Mouse (Mus musculus): ENCODE data around the gene Cryba1.

Cryba1 gene

DNA sequence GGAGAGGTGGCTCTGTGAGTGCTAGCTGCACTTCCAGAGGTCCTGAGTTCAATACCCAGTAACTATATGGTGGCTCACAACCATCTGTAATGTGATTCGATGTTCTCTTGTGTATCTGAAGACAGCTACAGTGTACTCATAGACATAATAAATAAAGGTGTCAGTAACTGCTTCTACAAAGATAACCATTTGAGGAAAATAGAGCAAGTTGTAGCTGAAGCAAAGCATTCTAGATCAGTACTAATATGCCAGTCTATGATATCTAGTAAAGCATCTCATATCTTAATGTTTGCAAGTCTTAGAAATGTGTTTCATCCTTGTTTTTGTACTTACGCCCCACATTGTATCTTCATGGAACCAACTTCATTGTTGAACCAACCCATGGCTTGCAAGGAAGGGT, 6.0 kb downstream of the Cryba1 start:
- no peak for DNase-seq (ENCODE audit: low spot score in 2 of 2)

DNA sequence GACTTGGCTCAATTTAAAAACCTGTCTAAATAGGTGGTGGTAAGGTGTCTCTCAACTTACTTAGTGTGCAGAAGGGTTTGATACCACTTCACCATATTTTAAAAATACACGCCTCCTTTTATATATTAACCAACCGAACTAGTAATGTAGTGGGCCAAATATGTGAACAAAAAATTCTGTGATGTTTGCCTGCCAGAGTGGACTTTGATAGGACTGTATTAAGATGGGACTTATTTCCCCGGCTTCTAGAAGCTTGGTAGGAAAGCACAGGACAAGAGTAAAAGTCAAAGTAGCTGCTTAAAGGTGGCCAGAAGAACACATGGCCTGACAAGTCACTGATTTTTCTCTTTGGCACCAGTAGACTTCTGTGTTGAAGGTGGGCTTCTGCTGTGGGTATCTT, 11.3 kb downstream of the Cryba1 start:
- DNase-seq (ENCODE audit: low spot score in 2 of 2) = no peak

DNA sequence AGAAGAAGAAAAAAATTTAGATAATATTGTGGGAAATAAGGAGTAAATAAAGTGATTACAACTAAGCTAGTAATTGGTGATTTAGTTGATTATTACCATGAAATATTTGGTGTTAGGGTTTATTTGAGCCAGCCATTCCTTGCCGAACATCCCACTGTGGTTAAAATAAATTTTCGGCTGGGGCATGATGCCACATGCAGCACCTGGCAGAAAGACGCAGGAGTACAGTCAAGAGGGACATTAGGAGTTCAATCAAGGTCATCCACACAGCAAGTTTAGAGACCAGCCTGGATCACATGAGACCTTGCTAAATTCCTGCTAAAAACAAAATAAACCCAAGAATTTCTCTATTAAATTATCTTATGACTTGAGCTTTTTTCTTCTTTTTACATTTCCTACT, 16.0 kb downstream of the Cryba1 start:
- no peak for DNase-seq (ENCODE audit: low spot score in 2 of 2)

DNA sequence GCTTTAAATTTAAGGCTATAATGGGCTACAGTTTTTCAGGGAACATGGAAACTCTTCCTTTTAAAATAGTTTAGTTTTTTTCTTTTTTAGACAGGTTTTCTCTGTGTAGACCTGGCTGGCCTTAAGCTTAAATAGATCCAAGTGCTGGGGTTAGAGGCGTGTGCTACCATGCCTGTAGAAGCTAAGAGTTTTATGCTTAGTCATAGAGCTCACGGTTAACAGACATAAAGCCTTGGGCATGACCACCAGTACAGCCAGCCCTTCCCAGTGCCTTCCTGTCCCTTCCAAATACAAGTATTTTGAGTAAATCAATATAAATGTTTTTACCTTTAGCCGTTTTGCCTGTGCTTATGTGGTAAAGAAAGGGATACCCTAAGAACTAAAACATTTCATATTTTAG, 19.2 kb downstream of the Cryba1 start:
- no peak for DNase-seq (ENCODE audit: low spot score in 2 of 2)

DNA sequence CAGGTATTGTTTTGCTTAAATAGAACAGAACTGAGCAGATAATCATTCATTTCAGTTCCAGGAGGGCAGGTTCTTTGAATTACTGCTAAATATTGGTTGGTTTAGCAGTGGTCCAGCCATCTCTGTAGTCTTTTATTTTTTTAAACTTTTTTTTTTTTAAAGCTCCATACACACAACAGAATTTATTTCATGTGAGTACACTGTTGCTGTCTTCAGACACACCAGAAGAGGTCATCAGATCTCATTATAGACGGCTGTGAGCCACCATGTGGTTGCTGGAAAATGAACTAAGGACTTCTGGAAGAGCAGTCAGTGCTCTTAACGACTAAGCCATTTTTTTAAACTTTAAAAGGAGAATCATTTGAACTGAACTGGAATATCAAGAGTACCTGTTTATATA, 27.9 kb downstream of the Cryba1 start:
- DNase-seq (ENCODE audit: low spot score in 2 of 2) = no peak

DNA sequence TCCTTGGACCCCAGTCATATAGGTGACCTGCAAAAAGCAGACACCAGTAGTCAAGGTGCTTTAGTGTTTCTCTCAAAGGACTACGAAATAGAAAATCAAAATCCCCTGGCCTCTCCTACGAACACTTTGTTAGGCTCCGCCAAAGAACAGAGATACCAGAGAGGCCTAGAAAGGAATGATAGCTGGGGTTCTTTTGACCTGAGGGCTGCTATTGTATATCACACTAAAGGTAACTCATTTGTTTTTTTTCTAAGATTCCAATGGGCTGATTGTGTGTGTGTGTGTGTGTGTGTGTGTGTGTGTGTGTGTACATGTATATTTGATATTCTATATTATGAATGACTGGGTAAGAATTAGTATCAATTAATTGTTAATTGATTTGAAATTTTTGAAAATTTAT, 32.1 kb downstream of the Cryba1 start:
- DNase-seq (ENCODE audit: low spot score in 2 of 2) = no peak

DNA sequence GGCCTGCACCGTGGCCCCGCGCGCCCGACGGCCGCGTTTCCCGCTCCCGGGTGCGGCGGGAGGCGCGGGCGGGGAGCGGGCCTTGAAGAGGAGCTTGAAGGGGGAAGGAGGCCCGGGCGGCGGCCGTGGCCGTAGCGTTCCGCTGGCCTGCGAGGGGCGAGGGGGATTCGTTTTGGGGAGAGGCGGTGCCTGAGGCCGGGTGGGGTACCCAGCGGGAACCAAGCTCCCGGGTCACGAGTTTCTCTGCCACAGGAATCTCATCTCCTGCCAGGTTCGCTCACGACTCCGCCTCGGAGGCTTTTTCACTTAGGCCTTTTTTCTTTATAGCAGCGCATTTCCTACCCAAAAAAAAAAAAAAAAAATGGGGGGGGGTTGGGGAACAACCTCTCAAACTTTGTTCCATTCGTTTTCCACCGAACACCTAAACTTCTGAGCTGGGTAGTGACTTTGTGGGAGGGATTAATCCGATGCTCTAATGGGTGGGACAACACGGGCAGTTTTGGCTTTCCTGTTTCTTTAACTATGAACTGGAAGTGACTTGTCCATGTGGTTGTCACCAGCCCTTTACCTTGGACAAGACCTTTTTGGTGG, 37.4 kb downstream of the Cryba1 start:
- DNase-seq (ENCODE audit: low spot score in 2 of 2) = peak in 1 of 2 experiments; percentile 13

DNA sequence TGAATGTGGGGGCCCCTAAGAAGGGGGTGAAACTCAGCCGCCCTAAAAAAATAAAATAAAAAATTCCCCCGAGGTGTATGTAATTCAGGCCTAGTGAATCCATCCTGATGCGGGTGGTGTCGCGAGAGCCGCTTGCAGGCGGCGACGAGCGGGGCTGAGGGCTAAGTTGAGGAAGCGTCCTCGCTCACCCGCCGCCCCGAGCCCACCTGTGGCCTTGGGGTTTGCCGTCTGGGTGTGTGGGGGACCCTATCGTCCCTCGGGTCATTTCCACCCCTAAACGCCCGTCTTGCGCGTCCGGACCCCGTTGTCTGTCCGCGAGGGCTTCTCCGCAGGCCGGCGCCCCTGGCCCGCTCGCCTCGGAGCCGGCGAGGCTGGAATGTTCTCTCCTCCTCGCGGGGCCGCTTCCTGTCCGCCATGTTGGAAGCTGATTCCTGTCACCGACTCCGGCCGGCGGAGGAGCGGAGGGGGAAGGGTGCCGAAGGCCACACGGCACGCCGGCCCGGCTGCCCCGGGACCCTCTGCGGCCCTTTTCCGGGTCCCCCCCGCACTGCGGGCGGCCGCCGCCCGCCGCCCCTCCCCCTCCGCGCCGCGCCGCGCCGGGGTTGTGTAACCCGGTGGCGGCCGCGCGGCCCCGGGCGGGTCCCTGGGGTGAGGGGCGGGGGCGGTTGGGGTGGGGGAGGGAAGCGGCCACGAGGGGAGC, 38.1 kb downstream of the Cryba1 start:
- peak in 1 of 2 experiments; percentile 40 for DNase-seq (ENCODE audit: low spot score in 2 of 2)

DNA sequence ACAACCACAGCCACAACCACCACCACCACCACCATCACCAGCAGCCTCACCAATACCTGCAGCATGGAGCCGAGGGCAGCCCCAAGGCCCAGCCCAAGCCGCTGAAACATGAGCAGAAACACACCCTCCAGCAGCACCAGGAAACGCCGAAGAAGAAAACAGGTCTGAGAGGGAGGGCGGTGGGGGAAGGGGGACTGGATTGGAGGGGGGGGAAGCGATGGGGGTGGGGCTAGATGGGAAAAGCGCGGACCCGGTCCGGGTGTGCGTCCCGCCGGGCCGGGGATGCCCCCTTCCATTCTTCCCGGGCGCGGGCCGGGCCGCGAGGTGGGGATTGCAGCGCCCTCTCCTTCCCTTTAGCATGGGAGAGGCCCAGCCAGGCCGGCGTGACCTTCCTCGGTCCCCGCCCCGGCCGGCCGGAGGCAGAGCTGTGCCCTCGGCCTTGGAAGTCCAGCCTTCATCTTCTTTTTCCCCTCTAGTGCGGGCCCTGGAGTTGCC, 38.7 kb downstream of the Cryba1 start:
- peak in 1 of 2 experiments; percentile 19 for DNase-seq (ENCODE audit: low spot score in 2 of 2)

DNA sequence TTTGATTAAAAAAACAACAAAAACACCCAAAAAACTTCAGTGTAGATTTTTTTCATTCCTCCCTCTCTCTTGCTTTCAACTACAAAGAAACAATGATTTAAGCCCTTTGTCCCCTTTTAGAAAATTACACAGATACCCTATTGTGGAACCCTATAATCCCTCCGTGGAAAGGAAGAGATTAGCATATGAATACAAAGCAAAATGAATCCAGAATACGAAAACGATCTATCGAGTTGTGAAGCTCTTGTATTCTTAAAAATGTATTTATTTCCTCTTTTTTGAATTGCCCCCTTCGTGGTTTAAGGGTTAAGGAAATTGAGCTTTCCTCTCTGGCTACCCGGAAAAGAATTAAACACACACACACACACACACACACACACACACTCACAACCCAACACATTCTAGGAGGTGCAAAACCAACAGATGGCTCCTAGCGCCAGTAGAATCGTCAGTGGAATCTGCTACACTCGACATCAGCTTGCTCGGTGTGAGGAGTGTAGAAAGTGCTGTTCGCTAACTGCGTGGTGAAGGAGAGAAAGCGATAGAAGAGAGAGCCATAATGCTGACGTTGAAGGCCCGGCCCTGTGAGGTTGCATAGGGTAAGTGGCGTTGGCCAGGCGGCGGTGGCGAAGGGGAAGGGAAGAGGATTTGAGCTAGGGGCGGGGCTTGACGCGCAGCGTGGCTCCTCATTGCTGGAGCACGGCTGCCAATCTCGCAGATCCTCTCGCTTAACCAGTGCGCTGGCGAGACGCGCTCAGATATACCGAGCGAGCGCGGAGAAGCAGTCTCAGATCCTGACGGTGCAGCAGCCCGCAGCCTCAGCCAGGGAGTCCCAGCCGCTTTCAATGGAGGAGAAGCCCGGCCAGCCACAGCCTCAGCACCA, 39.5 kb downstream of the Cryba1 start, which contains the start of gene Nufip2:
Nufip2 (plus strand) TSS at position 773 of the 883 bp plus-strand sequence.
- peak; percentile 98 to 100 for DNase-seq (ENCODE audit: low spot score in 2 of 2)

DNA sequence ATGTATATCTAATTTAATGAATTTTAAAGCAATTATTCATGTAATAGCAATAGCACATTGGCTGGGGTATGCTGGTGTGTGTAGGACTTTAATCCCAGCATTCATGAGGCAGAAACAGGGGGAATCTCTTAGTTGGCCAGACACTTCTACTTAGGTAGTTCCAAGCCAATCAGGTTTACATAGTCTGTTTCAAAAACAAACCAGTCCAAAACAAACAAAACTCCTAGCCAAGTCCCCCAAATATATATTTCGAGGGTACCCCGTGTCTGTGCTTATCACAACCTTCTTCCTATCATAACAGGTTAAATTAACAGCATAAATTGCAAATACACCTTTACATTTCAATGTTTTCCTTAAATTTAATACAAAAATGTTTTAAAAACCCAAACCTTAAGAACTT, 40.2 kb downstream of the Cryba1 start:
- DNase-seq (ENCODE audit: low spot score in 2 of 2) = no peak

DNA sequence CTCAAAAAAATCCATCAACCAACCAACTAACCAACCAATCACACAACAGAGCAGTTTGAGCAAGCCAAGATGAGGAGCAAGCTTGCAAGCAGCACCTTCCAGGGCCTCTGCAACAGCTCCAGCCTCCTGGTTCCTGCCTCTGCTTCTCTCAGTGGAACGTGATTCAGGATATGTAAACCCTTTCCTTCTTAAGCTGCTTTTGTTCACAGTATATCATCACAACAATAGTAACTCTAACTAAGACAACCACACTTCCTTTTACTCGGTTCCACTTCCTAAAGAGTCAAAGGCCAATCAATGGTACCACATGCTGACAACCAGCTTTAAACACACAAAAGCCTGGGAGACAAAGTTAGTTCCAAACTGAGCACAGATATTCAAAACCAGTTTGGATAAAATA, 45.1 kb downstream of the Cryba1 start:
- no peak for DNase-seq (ENCODE audit: low spot score in 2 of 2)

DNA sequence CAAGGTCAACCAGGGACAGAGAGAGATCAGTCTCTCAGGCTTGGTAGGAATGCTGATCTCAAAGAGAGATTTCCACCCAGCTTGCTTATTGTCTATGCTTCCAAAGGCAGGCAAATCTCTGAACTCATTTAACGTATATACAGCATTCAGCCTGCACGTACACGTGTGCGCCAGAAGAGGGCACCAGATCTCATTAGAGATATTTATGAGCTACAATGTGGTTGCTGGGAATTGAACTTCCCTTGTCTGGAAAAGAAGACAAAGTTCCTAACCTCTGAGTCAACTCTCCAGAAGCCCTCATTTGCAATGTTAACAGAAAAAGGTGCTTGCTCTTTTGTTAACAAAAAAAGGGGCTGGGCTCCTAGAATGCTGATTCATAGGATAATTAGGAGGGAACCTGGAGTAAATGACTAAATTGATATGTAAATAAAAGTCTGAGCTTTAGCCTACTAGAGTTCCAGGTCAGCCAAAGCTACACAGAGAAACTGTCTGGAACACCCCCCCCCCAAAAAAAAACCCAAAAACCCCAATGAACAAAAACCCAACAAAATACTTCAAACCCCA, 51.6 kb downstream of the Cryba1 start:
- no peak for DNase-seq (ENCODE audit: low spot score in 2 of 2)

DNA sequence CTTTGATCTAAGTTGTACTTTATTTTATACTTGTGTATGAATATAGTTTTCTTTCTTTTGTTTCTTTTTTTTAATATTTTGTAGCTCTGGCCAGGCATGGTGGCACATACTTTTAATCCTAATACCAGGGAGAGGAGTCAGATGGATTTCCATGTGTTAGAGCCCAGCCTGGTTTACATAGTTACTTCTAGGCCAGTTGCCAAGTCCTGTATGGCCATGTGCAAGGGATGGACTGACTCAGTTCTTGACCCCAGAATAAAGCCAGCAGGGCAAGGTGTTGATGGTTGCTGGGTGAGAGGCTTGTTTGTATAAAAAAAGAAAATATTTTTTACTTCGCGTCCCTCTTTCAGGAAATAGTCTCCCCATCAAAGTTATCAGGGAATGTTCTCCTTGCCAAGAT, 52.3 kb downstream of the Cryba1 start:
- DNase-seq (ENCODE audit: low spot score in 2 of 2) = no peak

All from left cerebral cortex, adult 9 months (tissue).